Mouse (Mus musculus): ENCODE measurements around the gene Drosha. TPM values are rescaled to one million over a fixed set of nuclear protein-coding genes. Genes with fewer than 3 reads are reported as not detected.
A peak's percentile ranks its signal among the peaks of the same experiment; 100 is the strongest.

The Drosha gene
- polyA plus RNA-seq, 1 experiment from 2014 or later: 42.2 TPM

DNA sequence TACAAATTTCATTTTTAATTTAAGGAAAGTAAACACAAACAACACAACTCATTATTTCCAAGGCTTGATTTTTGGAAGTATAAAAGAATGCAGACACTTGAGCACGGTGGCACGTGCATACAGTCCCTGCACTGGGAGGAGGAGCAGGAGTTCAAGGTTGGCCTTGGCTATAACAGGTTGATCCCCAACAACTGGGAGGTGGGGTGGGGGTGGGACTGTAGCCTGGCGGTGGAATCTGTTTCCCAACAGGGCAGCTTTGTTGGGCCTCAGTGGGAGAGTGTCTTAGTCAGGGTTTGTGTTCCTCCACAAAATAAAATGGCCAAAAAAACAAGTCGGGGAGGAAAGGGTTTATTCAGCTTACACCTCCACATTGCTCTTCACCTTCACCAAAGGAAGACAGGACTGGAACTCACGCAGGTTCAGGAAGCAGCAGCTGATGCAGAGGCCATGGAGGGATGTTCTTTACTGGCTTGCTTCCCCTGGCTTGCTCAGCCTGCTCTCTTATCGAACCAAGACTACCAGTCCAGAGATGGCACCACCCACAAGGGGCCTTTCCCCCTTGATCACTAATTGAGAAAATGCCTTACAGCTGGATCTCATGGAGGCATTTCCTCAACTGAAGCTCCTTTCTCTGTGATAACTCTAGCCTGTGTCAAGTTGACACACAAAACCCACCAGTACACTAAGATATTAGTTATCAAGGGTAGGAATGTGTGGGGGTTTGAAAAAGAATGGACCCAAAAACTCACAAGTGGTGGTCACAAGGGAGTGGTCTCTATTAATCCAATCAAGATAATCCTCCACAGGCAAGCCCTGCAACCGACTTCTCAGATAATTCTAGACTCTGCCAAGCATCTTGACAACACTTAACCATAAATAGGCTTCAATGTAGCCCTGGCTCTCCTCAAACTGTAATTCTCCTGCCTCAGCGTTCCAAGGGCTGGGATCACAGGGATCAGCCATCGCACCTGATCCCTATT, 1.9 kb upstream of the Drosha start:
- WGBS: 80% methylated on average over 9 of the region's 9 CpGs
- Histone ChIP-seq H3K4me2 (ENCODE audit: low read length) (no peak overlapping the region), H3K9me3 (ENCODE audit: control insufficient read depth, low read length) (no peaks in the 10 kb centered on the region), H3K36me3 (ENCODE audit: control insufficient read depth, insufficient read depth, low read length) (peaks cover 50% of the 10 kb centered on the region), H3K27ac (ENCODE audit: low read depth) (no peak overlapping the region), H3K9ac (ENCODE audit: low read length) (no peak overlapping the region), H3K4me3 (ENCODE audit: low read depth, low read length) (no peak overlapping the region), H3K4me1 (replicated peaks; ENCODE audit: control insufficient read depth, insufficient read depth, low read length) (peaks cover 16% of the 10 kb centered on the region), H3K27me3 (replicated peaks; ENCODE audit: control insufficient read depth, insufficient read depth, low read length) (no peaks in the 10 kb centered on the region)
- ATAC-seq (replicated peaks; ENCODE audit: low FRiP score, low TSS enrichment, low read depth) (no peak), DNase-seq (ENCODE audit: low spot score) (no peak)

DNA sequence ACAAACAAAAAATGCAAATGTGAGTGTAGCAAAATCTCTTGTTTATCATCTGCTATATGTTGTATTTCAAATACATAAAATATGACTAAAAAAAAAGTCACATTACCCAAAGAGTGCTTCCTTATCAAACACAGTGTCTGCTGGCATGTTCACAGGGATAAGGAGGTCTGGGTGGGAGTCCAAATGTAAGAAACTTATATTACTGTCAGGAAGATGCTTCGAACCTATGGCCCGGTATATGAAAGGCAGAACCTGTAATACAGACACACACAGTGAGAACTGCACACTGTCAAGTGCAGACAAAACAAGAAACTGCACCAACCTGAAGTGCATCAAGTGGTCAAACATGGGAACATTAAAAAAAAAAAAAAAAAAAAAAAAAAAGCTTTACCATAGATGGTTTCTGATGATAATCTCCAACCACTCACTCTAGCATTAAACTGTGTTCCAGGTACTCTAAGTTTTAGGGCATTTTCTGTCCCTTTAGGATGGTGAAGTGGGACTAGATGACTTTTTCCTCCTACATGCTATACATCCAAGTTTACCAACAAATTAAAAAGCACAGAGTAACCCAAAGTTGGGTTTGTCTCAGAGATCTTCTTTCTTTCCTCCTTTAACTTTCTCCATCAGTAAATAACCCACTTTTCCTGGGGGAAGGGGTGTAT, 1.0 kb upstream of the Drosha start:
- peaks cover 16% of the 10 kb centered on the region for H3K4me1 ChIP-seq (replicated peaks; ENCODE audit: control insufficient read depth, insufficient read depth, low read length)
- DNase-seq (ENCODE audit: low spot score) (no peak), ATAC-seq (replicated peaks; ENCODE audit: low FRiP score, low TSS enrichment, low read depth) (no peak)
- peak overlapping the region; percentile 90 for H3K9ac ChIP-seq (ENCODE audit: low read length)
- H3K4me2 ChIP-seq (ENCODE audit: low read length): peak overlapping the region; percentile 83
- H3K9me3 ChIP-seq (ENCODE audit: control insufficient read depth, low read length): no peaks in the 10 kb centered on the region
- peak overlapping the region; percentile 97 for H3K4me3 ChIP-seq (ENCODE audit: low read depth, low read length)
- H3K27me3 ChIP-seq (replicated peaks; ENCODE audit: control insufficient read depth, insufficient read depth, low read length): no peaks in the 10 kb centered on the region
- no peak overlapping the region for H3K27ac ChIP-seq (ENCODE audit: low read depth)
- WGBS: 82% methylated on average over 2 of the region's 2 CpGs
- H3K36me3 ChIP-seq (ENCODE audit: control insufficient read depth, insufficient read depth, low read length): peaks cover 48% of the 10 kb centered on the region

DNA sequence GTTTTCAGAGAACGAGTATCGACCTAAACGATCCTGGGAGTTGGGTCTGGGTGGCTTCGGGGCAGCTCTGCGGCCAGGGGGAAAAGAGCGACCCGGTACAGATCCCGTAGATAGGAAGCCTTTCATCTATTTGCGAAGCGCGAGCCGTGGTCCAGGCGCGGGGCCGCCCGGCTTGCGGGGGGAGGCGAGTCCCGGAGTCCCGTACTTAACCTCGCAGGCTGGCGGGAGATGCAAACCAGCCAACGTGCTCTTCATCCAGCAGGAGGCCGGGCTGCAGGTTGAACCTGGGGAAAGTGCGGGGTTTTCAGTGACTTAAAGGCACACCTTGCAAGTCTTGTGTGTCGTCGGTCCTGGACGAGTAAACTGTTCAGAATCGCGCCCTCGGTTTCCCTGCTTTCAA, 350 bp downstream of the Drosha start:
- DNase-seq (ENCODE audit: low spot score) (no peak), ATAC-seq (replicated peaks; ENCODE audit: low FRiP score, low TSS enrichment, low read depth) (peak; percentile 38)
- peaks cover 48% of the 10 kb centered on the region for H3K36me3 ChIP-seq (ENCODE audit: control insufficient read depth, insufficient read depth, low read length)
- peak overlapping the region; percentile 90 for H3K9ac ChIP-seq (ENCODE audit: low read length)
- H3K27me3 ChIP-seq (replicated peaks; ENCODE audit: control insufficient read depth, insufficient read depth, low read length): no peaks in the 10 kb centered on the region
- WGBS: under 1% methylated on average over 31 of the region's 31 CpGs
- H3K27ac ChIP-seq (ENCODE audit: low read depth): peak overlapping the region; percentile 43; the same call in 1 of the 2 replicates
- peak overlapping the region; percentile 97 for H3K4me3 ChIP-seq (ENCODE audit: low read depth, low read length)
- peak overlapping the region; percentile 55 for H3K4me2 ChIP-seq (ENCODE audit: low read length)
- peaks cover 16% of the 10 kb centered on the region for H3K4me1 ChIP-seq (replicated peaks; ENCODE audit: control insufficient read depth, insufficient read depth, low read length)
- no peaks in the 10 kb centered on the region for H3K9me3 ChIP-seq (ENCODE audit: control insufficient read depth, low read length)

DNA sequence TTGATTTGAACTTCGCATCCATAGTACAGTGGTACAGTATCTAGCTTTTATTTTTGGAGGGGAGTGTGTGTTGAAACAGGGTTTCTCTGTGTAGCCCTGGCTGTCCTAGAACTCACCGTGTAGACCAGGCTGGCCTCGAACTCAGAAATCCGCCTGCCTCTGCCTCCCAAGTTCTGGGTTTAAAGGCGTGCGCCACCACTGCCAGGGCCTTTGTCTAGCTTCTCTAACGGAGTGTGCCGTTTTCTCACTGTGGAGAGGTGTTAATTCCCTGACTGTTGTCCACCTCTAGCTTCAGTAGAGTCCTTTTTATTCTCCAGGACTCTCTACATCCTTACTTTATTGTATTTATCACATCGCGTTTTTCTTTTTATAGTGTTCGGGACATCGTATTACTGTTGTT, 793 bp downstream of the Drosha start:
- Histone ChIP-seq H3K9me3 (ENCODE audit: control insufficient read depth, low read length) (no peaks in the 10 kb centered on the region), H3K4me3 (ENCODE audit: low read depth, low read length) (peak overlapping the region; percentile 97), H3K27ac (ENCODE audit: low read depth) (no peak overlapping the region), H3K27me3 (replicated peaks; ENCODE audit: control insufficient read depth, insufficient read depth, low read length) (no peaks in the 10 kb centered on the region), H3K4me1 (replicated peaks; ENCODE audit: control insufficient read depth, insufficient read depth, low read length) (peaks cover 16% of the 10 kb centered on the region), H3K36me3 (ENCODE audit: control insufficient read depth, insufficient read depth, low read length) (peaks cover 45% of the 10 kb centered on the region), H3K4me2 (ENCODE audit: low read length) (peak overlapping the region; percentile 55), H3K9ac (ENCODE audit: low read length) (peak overlapping the region; percentile 90)
- no peak for ATAC-seq (replicated peaks; ENCODE audit: low FRiP score, low TSS enrichment, low read depth)
- DNase-seq (ENCODE audit: low spot score): no peak
- 45% methylated on average over 12 of the region's 12 CpGs for WGBS

DNA sequence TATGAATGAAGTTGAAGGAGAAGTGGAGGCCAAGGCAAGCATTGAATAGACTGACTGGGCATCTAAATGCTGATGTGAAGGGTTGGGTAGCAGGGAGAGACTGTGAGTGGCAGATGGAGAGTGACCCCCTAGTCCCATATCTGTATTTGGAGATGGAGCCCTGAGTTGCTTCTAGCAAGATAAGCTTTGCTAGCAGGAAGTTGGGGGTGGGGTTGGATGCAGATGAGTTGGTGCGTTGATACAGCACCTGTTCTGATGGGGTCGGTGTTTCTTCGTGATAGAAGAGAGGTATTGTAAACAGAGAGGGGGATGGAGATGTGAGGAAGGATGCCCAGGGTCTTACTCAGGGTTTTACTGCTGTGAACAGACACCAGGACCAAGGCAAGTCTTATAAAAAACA, 5.3 kb downstream of the Drosha start:
- H3K4me3 ChIP-seq (ENCODE audit: low read depth, low read length): no peak overlapping the region
- H3K27ac ChIP-seq (ENCODE audit: low read depth): no peak overlapping the region
- no peak overlapping the region for H3K9ac ChIP-seq (ENCODE audit: low read length)
- no peaks in the 10 kb centered on the region for H3K27me3 ChIP-seq (replicated peaks; ENCODE audit: control insufficient read depth, insufficient read depth, low read length)
- H3K4me1 ChIP-seq (replicated peaks; ENCODE audit: control insufficient read depth, insufficient read depth, low read length): peaks cover 6% of the 10 kb centered on the region
- no peak overlapping the region for H3K4me2 ChIP-seq (ENCODE audit: low read length)
- H3K9me3 ChIP-seq (ENCODE audit: control insufficient read depth, low read length): no peaks in the 10 kb centered on the region
- DNase-seq (ENCODE audit: low spot score): no peak
- H3K36me3 ChIP-seq (ENCODE audit: control insufficient read depth, insufficient read depth, low read length): peaks cover 52% of the 10 kb centered on the region
- WGBS: 85% methylated on average over 3 of the region's 3 CpGs
- ATAC-seq (replicated peaks; ENCODE audit: low FRiP score, low TSS enrichment, low read depth): no peak

DNA sequence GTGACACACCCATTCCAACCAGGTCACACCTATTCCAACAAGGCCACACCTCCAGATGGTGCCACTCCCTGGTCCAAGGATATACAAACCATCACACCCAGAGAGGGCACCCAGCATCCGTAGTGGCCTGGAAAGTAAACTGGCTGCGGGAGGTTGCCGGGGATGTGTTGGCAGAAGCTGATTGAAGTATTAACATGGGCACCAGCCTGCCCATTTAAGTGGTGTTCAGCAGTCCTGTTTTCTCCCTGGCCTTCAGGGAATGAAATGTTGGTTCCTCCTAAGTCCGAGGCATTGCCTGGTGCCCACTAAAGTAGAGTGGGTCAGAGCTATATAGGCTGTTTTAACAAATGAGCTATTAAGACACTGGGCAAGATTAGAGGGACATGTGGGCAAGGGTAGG, 8.0 kb downstream of the Drosha start:
- H3K4me3 ChIP-seq (ENCODE audit: low read depth, low read length): no peak overlapping the region
- no peak overlapping the region for H3K27ac ChIP-seq (ENCODE audit: low read depth)
- WGBS: 92% methylated on average over 4 of the region's 4 CpGs
- no peaks in the 10 kb centered on the region for H3K27me3 ChIP-seq (replicated peaks; ENCODE audit: control insufficient read depth, insufficient read depth, low read length)
- peaks cover 73% of the 10 kb centered on the region for H3K36me3 ChIP-seq (ENCODE audit: control insufficient read depth, insufficient read depth, low read length)
- no peak overlapping the region for H3K4me2 ChIP-seq (ENCODE audit: low read length)
- no peak overlapping the region for H3K9ac ChIP-seq (ENCODE audit: low read length)
- DNase-seq (ENCODE audit: low spot score) (no peak), ATAC-seq (replicated peaks; ENCODE audit: low FRiP score, low TSS enrichment, low read depth) (no peak)
- no peaks in the 10 kb centered on the region for H3K9me3 ChIP-seq (ENCODE audit: control insufficient read depth, low read length)
- no peaks in the 10 kb centered on the region for H3K4me1 ChIP-seq (replicated peaks; ENCODE audit: control insufficient read depth, insufficient read depth, low read length)

DNA sequence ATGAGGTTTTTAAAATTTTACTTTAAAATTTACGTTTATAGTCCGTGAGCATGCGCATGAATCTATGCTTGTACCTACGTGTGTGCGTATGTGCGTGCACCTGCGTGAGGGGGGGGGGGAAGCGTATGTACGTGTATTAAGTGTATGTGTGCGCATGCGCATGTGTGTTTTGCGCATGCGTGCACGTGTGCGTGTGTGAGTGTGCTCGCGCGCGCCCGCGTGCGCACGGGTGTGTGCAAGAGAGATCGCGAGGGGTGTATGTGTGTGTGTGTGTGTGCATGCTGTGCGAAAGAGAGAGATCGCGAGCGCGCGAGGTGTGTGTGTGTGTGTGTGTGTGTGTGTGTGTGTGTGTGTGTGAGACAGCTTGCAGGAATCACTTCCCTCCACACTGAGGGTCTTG, 8.8 kb downstream of the Drosha start:
- Histone ChIP-seq H3K27ac (ENCODE audit: low read depth) (no peak overlapping the region), H3K4me3 (ENCODE audit: low read depth, low read length) (no peak overlapping the region), H3K36me3 (ENCODE audit: control insufficient read depth, insufficient read depth, low read length) (peaks cover 75% of the 10 kb centered on the region), H3K4me1 (replicated peaks; ENCODE audit: control insufficient read depth, insufficient read depth, low read length) (no peaks in the 10 kb centered on the region), H3K4me2 (ENCODE audit: low read length) (no peak overlapping the region), H3K9ac (ENCODE audit: low read length) (no peak overlapping the region), H3K9me3 (ENCODE audit: control insufficient read depth, low read length) (no peaks in the 10 kb centered on the region), H3K27me3 (replicated peaks; ENCODE audit: control insufficient read depth, insufficient read depth, low read length) (no peaks in the 10 kb centered on the region)
- DNase-seq (ENCODE audit: low spot score) (no peak), ATAC-seq (replicated peaks; ENCODE audit: low FRiP score, low TSS enrichment, low read depth) (no peak)
- 97% methylated on average over 31 of the region's 31 CpGs for WGBS

DNA sequence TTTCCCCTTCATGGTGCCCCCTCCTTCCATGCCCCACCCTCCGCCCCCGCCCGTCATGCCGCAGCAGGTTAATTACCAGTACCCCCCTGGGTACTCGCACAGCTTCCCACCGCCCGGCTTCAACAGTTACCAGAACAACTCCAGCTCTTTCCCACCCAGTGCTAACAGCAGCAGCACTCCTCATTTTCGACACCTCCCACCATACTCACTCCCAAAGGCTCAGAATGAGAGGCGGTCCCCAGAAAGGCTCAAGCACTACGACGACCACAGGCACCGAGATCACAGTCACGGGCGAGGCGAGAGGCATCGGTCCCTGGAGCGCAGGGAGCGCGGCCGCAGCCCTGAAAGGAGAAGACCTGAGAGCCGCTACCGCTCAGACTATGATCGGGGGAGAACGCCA, 9.6 kb downstream of the Drosha start:
- no peaks in the 10 kb centered on the region for H3K4me1 ChIP-seq (replicated peaks; ENCODE audit: control insufficient read depth, insufficient read depth, low read length)
- DNase-seq (ENCODE audit: low spot score) (no peak), ATAC-seq (replicated peaks; ENCODE audit: low FRiP score, low TSS enrichment, low read depth) (no peak)
- H3K27ac ChIP-seq (ENCODE audit: low read depth): no peak overlapping the region
- no peak overlapping the region for H3K4me2 ChIP-seq (ENCODE audit: low read length)
- no peak overlapping the region for H3K4me3 ChIP-seq (ENCODE audit: low read depth, low read length)
- no peaks in the 10 kb centered on the region for H3K27me3 ChIP-seq (replicated peaks; ENCODE audit: control insufficient read depth, insufficient read depth, low read length)
- peaks cover 70% of the 10 kb centered on the region for H3K36me3 ChIP-seq (ENCODE audit: control insufficient read depth, insufficient read depth, low read length)
- no peak overlapping the region for H3K9ac ChIP-seq (ENCODE audit: low read length)
- 97% methylated on average over 24 of the region's 24 CpGs for WGBS
- no peaks in the 10 kb centered on the region for H3K9me3 ChIP-seq (ENCODE audit: control insufficient read depth, low read length)

All from intestine, embryonic 14.5 days (tissue).